Mouse (Mus musculus) myocyte (in vitro differentiated cells): Measurements from ENCODE around the gene Snx29. TPM values are rescaled to one million over a fixed set of nuclear protein-coding genes. Genes with fewer than 3 reads are reported as not detected.

Experiments
- H3K27me3 ChIP-seq: one replicate; pipeline ENCODE4 v1.6.1; 2011; ENCODE audit not compliant: control insufficient read depth, insufficient read depth, insufficient read length
- H3K36me3 ChIP-seq: one replicate; pipeline ENCODE4 v1.6.1; 2011; ENCODE audit not compliant: control insufficient read depth, insufficient read depth
- H3K4me2 ChIP-seq: one replicate; pipeline ENCODE4 v1.6.1; 2011; ENCODE audit warnings: low read depth, control low read depth
- H3K4me3 ChIP-seq: one replicate; pipeline ENCODE4 v1.5.1; 2011; ENCODE audit warnings: mild to moderate bottlenecking, control low read depth, moderate library complexity
- H3K79me2 ChIP-seq: one replicate; pipeline ENCODE4 v1.6.1; 2011; ENCODE audit not compliant: control insufficient read depth, insufficient read depth
- H3ac ChIP-seq: one replicate; pipeline ENCODE4 v1.6.1; 2011; ENCODE audit not compliant: control insufficient read depth, insufficient read length
- CEBPB ChIP-seq: IDR thresholded peaks from 2 replicates; pipeline ENCODE4 v1.6.1; 2011; ENCODE audit warnings: mild to moderate bottlenecking, moderate library complexity; ENCODE audit not compliant: poor library complexity, insufficient read depth, severe bottlenecking
- E2F4 ChIP-seq: IDR thresholded peaks from one replicate; pipeline ENCODE4 v1.6.1; 2011; ENCODE audit warnings: mild to moderate bottlenecking, control low read depth, moderate library complexity; ENCODE audit not compliant: insufficient read depth
- MAX ChIP-seq: IDR thresholded peaks from one replicate; pipeline ENCODE4 v1.6.1; 2011; ENCODE audit warnings: low read depth, mild to moderate bottlenecking, control low read depth
- MYOD1 ChIP-seq, 3 experiments: IDR thresholded peaks; one replicate each; pipeline ENCODE4 v1.6.1; 2011; ENCODE audit warnings: control low read depth in 2 of 3, low read depth in 2 of 3, mild to moderate bottlenecking in 2 of 3, moderate library complexity in 1 of 3; ENCODE audit not compliant: insufficient read length in 2 of 3, control insufficient read depth in 1 of 3
- MYOG ChIP-seq, 3 experiments: IDR thresholded peaks; one replicate each; pipeline ENCODE4 v1.6.1; 2011; ENCODE audit warnings: control low read depth in 2 of 3, low read depth in 2 of 3, mild to moderate bottlenecking in 2 of 3; ENCODE audit not compliant: insufficient read length in 2 of 3, control insufficient read depth in 1 of 3, insufficient read depth in 1 of 3
- POLR2A ChIP-seq: IDR thresholded peaks from one replicate; pipeline ENCODE4 v1.6.1; 2011; ENCODE audit warnings: low read depth, mild to moderate bottlenecking, control low read depth, moderate library complexity; ENCODE audit not compliant: insufficient read length
- POLR2AphosphoS2 ChIP-seq: IDR thresholded peaks from one replicate; pipeline ENCODE4 v1.6.1; 2011; ENCODE audit warnings: low read depth, control low read depth; ENCODE audit not compliant: insufficient read length
- REST ChIP-seq: IDR thresholded peaks from one replicate; pipeline ENCODE4 v1.6.1; 2011; ENCODE audit warnings: mild to moderate bottlenecking, control low read depth, moderate library complexity; ENCODE audit not compliant: insufficient read depth, insufficient read length
- SRF ChIP-seq: IDR thresholded peaks from one replicate; pipeline ENCODE4 v1.6.1; 2011; ENCODE audit warnings: low read depth; ENCODE audit not compliant: control insufficient read depth, insufficient read length
- TCF12 ChIP-seq: IDR thresholded peaks from one replicate; pipeline ENCODE4 v1.6.1; 2011; ENCODE audit warnings: mild to moderate bottlenecking, control low read depth; ENCODE audit not compliant: poor library complexity, insufficient read depth, severe bottlenecking
- TCF3 ChIP-seq: IDR thresholded peaks from one replicate; pipeline ENCODE4 v1.6.1; 2011; ENCODE audit warnings: low read depth, control low read depth; ENCODE audit not compliant: insufficient read length
- USF1 ChIP-seq: IDR thresholded peaks from one replicate; pipeline ENCODE4 v1.6.1; 2011; ENCODE audit warnings: low read depth, mild to moderate bottlenecking, control low read depth, moderate library complexity
- polyA plus RNA-seq: library from polyadenylated mRNA; unstranded; fragments of >200 nt; fragmentation: generic; extraction: Trizol; gene quantifications from one replicate; pipeline ENCODE4 v1.2.1, GENCODE M21; 2012; ENCODE audit warnings: missing spikeins

The Snx29 gene
- polyA plus RNA-seq, 1 experiment, result 1.7 TPM

DNA sequence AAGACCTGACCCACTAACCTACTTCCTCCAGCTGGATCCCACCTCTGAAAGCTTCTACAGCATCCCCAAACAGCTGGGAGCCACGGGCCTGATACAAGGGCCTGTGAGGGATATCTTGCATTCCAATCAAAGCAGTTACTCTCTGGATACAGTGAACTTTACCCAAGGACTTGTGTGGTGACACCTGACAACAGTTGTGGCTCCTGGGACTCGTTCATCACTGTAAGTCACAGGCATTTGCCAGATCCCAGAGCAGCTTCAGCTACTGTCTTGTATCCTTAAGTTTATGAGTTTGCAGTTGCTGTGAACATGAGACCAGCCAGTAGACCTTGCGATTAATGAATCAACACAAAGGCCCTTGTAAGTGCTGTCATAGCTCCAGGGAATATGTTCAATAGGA is 405.4 kb downstream of the Snx29 start:
- no peaks in the 10 kb centered on the region for H3K27me3 ChIP-seq
- H3K4me3 ChIP-seq, result no peak overlapping the region
- TF ChIP-seq E2F4 (no peak), TCF3 (no peak), CEBPB (no peak), USF1 (no peak), REST (no peak), MYOG (IDR thresholded peaks at IDR 0.05; ENCODE audit: control insufficient read depth in 1 of 3, insufficient read depth in 1 of 3, insufficient read length in 2 of 3, low read depth in 2 of 3) (no peak), TCF12 (no peak), SRF (no peak), MYOD1 (IDR thresholded peaks at IDR 0.05; ENCODE audit: control insufficient read depth in 1 of 3, insufficient read length in 2 of 3, low read depth in 2 of 3) (no peak), MAX (no peak), POLR2A (no peak), POLR2AphosphoS2 (no peak)
- no peak overlapping the region for H3ac ChIP-seq
- no peak overlapping the region for H3K4me2 ChIP-seq
- H3K36me3 ChIP-seq, result no peaks in the 10 kb centered on the region
- H3K79me2 ChIP-seq, result no peaks in the 10 kb centered on the region

DNA sequence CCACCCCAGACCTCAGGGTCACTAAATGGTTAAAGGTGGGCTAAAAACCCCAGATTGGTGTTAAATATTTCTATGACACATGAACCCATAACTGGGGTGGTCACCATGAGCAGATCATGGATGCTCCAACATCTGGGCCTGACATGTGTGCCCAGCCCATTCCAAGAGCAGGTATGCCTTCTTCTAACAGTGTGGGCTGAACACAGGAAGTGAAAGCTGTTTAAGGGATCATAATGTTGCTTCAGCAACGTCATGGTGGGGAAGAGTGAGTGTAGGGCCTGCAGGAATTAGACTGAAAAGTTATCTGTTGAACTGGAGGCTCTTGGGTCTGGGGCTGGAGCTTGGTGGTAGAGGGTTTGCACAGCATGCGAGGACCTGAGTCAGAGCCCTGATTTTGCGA is 405.9 kb downstream of the Snx29 start:
- TF ChIP-seq SRF (no peak), E2F4 (no peak), TCF12 (no peak), POLR2AphosphoS2 (no peak), REST (no peak), POLR2A (no peak)
- H3K4me2 ChIP-seq, result peak overlapping the region; percentile 16
- H3ac ChIP-seq, result no peak overlapping the region
- no peaks in the 10 kb centered on the region for H3K36me3 ChIP-seq
- no peak overlapping the region for H3K4me3 ChIP-seq
- no peaks in the 10 kb centered on the region for H3K79me2 ChIP-seq
- no peaks in the 10 kb centered on the region for H3K27me3 ChIP-seq

DNA sequence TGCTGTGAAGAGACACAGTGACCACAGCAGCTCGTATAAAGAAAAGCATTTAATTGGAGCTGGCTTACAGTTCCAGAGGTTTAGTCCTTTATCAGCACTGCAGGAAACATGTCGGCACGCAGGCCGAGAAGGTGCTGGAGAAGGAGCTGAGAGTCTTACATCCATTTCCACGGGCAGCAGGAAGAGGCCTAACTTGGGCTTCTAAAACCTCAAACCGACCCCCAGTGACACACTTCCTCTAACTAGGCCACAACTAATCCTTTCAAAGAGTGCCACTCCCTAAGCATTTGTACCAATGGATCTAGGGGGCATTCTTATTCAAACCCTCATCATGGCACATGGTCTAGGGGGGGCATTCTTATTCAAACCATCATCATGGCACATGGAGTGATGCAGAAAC is 406.4 kb downstream of the Snx29 start:
- Histone ChIP-seq H3K4me2 (peak overlapping the region; percentile 40), H3ac (no peak overlapping the region), H3K79me2 (no peaks in the 10 kb centered on the region), H3K27me3 (no peaks in the 10 kb centered on the region), H3K4me3 (no peak overlapping the region), H3K36me3 (no peaks in the 10 kb centered on the region)
- TF ChIP-seq POLR2A (no peak), CEBPB (no peak), SRF (no peak), MYOG (IDR thresholded peaks at IDR 0.05; ENCODE audit: control insufficient read depth in 1 of 3, insufficient read depth in 1 of 3, insufficient read length in 2 of 3, low read depth in 2 of 3) (no peak), REST (no peak), POLR2AphosphoS2 (no peak), MAX (no peak), TCF12 (no peak), MYOD1 (IDR thresholded peaks at IDR 0.05; ENCODE audit: control insufficient read depth in 1 of 3, insufficient read length in 2 of 3, low read depth in 2 of 3) (no peak), E2F4 (no peak), TCF3 (no peak), USF1 (no peak)

DNA sequence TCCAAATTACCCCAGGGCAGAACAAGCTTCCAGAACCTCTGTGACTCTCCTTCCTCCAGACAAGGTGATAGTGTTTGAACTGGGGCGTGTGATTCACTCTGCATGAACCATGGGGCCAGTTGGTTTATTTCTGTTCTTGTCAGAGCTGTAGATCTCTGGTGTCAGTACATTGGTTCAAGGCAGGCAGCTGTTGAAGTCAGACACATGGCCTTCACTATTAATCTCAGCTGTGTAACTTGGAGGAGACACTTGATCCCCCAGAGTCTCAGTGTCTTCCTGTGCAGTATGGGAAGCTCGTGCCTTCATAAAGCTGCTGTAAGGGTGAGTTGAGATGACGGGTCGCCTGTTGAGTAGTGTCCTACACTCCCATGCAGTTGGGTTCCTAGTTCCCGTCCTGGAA is 407.1 kb downstream of the Snx29 start:
- TF ChIP-seq E2F4 (no peak), SRF (no peak), POLR2AphosphoS2 (no peak), MYOD1 (IDR thresholded peaks at IDR 0.05; ENCODE audit: control insufficient read depth in 1 of 3, insufficient read length in 2 of 3, low read depth in 2 of 3) (peak; percentile 55 to 81 (median 66)), MYOG (IDR thresholded peaks at IDR 0.05; ENCODE audit: control insufficient read depth in 1 of 3, insufficient read depth in 1 of 3, insufficient read length in 2 of 3, low read depth in 2 of 3) (peak in 2 of 3 experiments; percentile 31 to 68), MAX (no peak), TCF12 (peak; percentile 27), USF1 (no peak), CEBPB (no peak), POLR2A (no peak), REST (no peak)
- no peak overlapping the region for H3K4me3 ChIP-seq
- H3K79me2 ChIP-seq, result no peaks in the 10 kb centered on the region
- no peaks in the 10 kb centered on the region for H3K27me3 ChIP-seq
- no peak overlapping the region for H3ac ChIP-seq
- peak overlapping the region; percentile 40 for H3K4me2 ChIP-seq
- no peaks in the 10 kb centered on the region for H3K36me3 ChIP-seq

DNA sequence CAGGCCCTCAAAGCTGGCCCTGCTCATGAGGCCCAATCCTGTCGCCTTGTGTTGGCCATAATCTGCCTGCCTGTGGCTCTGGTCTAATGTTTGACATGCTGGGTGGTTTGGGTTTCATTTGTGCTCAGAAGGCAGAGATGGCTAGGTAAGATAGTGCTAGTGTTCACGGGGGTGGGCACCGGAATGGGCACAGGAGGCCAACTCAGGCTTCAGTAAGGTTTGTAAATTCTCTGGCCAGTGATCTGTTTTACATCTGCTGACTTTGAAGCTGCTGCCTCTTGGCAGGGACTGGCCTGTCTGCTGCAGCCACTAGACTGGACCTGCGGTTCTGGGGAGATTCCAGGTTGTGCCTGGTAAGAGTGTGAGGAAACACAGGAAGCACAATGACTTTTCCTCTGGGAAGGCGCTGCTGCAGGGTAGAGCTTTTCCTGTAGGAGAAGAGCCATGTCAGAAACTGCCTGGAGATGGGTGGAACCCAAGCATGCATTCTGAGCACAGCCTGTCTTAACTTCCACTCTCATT is 408.4 kb downstream of the Snx29 start:
- TF ChIP-seq MYOG (IDR thresholded peaks at IDR 0.05; ENCODE audit: control insufficient read depth in 1 of 3, insufficient read depth in 1 of 3, insufficient read length in 2 of 3, low read depth in 2 of 3) (no peak), CEBPB (no peak), TCF12 (no peak), TCF3 (no peak), POLR2AphosphoS2 (no peak), REST (no peak), POLR2A (no peak), USF1 (no peak), MAX (no peak)
- no peak overlapping the region for H3ac ChIP-seq
- H3K27me3 ChIP-seq, result no peaks in the 10 kb centered on the region
- no peak overlapping the region for H3K4me2 ChIP-seq
- no peak overlapping the region for H3K4me3 ChIP-seq
- no peaks in the 10 kb centered on the region for H3K79me2 ChIP-seq
- no peaks in the 10 kb centered on the region for H3K36me3 ChIP-seq
